Mouse (Mus musculus): ENCODE data around the gene Cavin1. TPM values are rescaled to one million over a fixed set of nuclear protein-coding genes. Genes with fewer than 3 reads are reported as not detected.

The Cavin1 gene
- total RNA-seq (2012; rRNA removed) = 16.4 and 30.7 TPM in 2 replicates

GRCm38 (mm10) chr11:100970557-100970937, at the start of gene Cavin1:
Cavin1 (minus strand) TSS chr11:100970887.
- H3K9me3 ChIP-seq (ENCODE audit: control insufficient read depth, insufficient read depth, low read depth, low read length) = no peaks in the 10 kb centered on the region
- no peak for DNase-seq (ENCODE audit: low read depth, low spot score)
- TF ChIP-seq ZC3H11A (IDR thresholded peaks at IDR 0.05; ENCODE audit: borderline replicate concordance, low read depth, low read length) (no peak), CHD2 (IDR thresholded peaks at IDR 0.05; ENCODE audit: low read depth, low read length) (no peak), ZNF384 (IDR thresholded peaks at IDR 0.05; ENCODE audit: low read depth, low read length) (no peak), MAFK (IDR thresholded peaks at IDR 0.05; ENCODE audit: insufficient read depth, low read depth, low read length) (no peak), HCFC1 (IDR thresholded peaks at IDR 0.05; ENCODE audit: borderline replicate concordance, insufficient read depth, low read length) (no peak)
- H3K9ac ChIP-seq (ENCODE audit: insufficient read depth, low read depth, low read length, poor library complexity, severe bottlenecking) = peak within 1 kb of the TSS; percentile 67
- in situ Hi-C loops (cut with MboI; ENCODE audit: low sequenced_read_pairs in 2 of 2, unreplicated experiment in 2 of 2) = no loop called here
- H3K36me3 ChIP-seq (ENCODE audit: control insufficient read depth, insufficient read depth, low read length, poor library complexity, severe bottlenecking) = no peaks in the 10 kb centered on the region
- peak within 1 kb of the TSS; percentile 63 to 74 for H3K4me3 ChIP-seq (ENCODE audit: insufficient read depth in 1 of 2, low read depth in 1 of 2, low read length in 2 of 2, poor library complexity in 1 of 2, severe bottlenecking in 1 of 2)
- 0 out of 4 replicates have a peak, but pooled peaks cover 0 to 1% of the 10 kb centered on the region in 2 experiments for H3K4me1 ChIP-seq (ENCODE audit: control insufficient read depth in 2 of 2, insufficient read depth in 2 of 2, low read length in 2 of 2, poor library complexity in 1 of 2)
- no peak within 1 kb of the TSS for H3K27ac ChIP-seq (ENCODE audit: insufficient read depth, low read depth, low read length, poor library complexity, severe bottlenecking)

GRCm38 (mm10) chr11:101011641-101012040, 41.0 kb upstream of the Cavin1 start:
- Histone ChIP-seq H3K4me1 (ENCODE audit: control insufficient read depth in 2 of 2, insufficient read depth in 2 of 2, low read length in 2 of 2, poor library complexity in 1 of 2) (no peaks in the 10 kb centered on the region), H3K9ac (ENCODE audit: insufficient read depth, low read depth, low read length, poor library complexity, severe bottlenecking) (no peak overlapping the region), H3K36me3 (ENCODE audit: control insufficient read depth, insufficient read depth, low read length, poor library complexity, severe bottlenecking) (peaks cover 3% of the 10 kb centered on the region; the same call in 1 of the 2 replicates), H3K4me3 (ENCODE audit: insufficient read depth in 1 of 2, low read depth in 1 of 2, low read length in 2 of 2, poor library complexity in 1 of 2, severe bottlenecking in 1 of 2) (no peak overlapping the region), H3K27ac (ENCODE audit: insufficient read depth, low read depth, low read length, poor library complexity, severe bottlenecking) (no peak overlapping the region), H3K9me3 (ENCODE audit: control insufficient read depth, insufficient read depth, low read depth, low read length) (no peaks in the 10 kb centered on the region)
- DNase-seq (ENCODE audit: low read depth, low spot score) = no peak
- TF ChIP-seq ZNF384 (IDR thresholded peaks at IDR 0.05; ENCODE audit: low read depth, low read length) = no peak
- TF ChIP-seq CHD2 (IDR thresholded peaks at IDR 0.05; ENCODE audit: low read depth, low read length) = no peak
- TF ChIP-seq HCFC1 (IDR thresholded peaks at IDR 0.05; ENCODE audit: borderline replicate concordance, insufficient read depth, low read length) = no peak
- no peak for TF ChIP-seq ZC3H11A (IDR thresholded peaks at IDR 0.05; ENCODE audit: borderline replicate concordance, low read depth, low read length)
- TF ChIP-seq MAFK (IDR thresholded peaks at IDR 0.05; ENCODE audit: insufficient read depth, low read depth, low read length) = no peak
- in situ Hi-C loops (cut with MboI; ENCODE audit: low sequenced_read_pairs in 2 of 2, unreplicated experiment in 2 of 2) = no loop called here

- Histone ChIP-seq H3K9ac (ENCODE audit: insufficient read depth, low read depth, low read length, poor library complexity, severe bottlenecking) (peak overlapping the region; percentile 84), H3K9me3 (ENCODE audit: control insufficient read depth, insufficient read depth, low read depth, low read length) (no peaks in the 10 kb centered on the region), H3K4me3 (ENCODE audit: insufficient read depth in 1 of 2, low read depth in 1 of 2, low read length in 2 of 2, poor library complexity in 1 of 2, severe bottlenecking in 1 of 2) (peak overlapping the region; percentile 80 to 82), H3K4me1 (ENCODE audit: control insufficient read depth in 2 of 2, insufficient read depth in 2 of 2, low read length in 2 of 2, poor library complexity in 1 of 2) (no peaks in the 10 kb centered on the region), H3K36me3 (ENCODE audit: control insufficient read depth, insufficient read depth, low read length, poor library complexity, severe bottlenecking) (peaks cover 3% of the 10 kb centered on the region; the same call in 1 of the 2 replicates), H3K27ac (ENCODE audit: insufficient read depth, low read depth, low read length, poor library complexity, severe bottlenecking) (no peak overlapping the region)
- in situ Hi-C loops (cut with MboI; ENCODE audit: low sequenced_read_pairs in 2 of 2, unreplicated experiment in 2 of 2) = no loop called here
- TF ChIP-seq ZNF384 (IDR thresholded peaks at IDR 0.05; ENCODE audit: low read depth, low read length) (no peak), HCFC1 (IDR thresholded peaks at IDR 0.05; ENCODE audit: borderline replicate concordance, insufficient read depth, low read length) (no peak)
- DNase-seq (ENCODE audit: low read depth, low spot score) = no peak
These were observed 39.4 kb upstream of the Cavin1 start for GRCm38 (mm10) chr11:101009888-101010784.

- peak; percentile 95 for DNase-seq (ENCODE audit: low read depth, low spot score)
- H3K9ac ChIP-seq (ENCODE audit: insufficient read depth, low read depth, low read length, poor library complexity, severe bottlenecking) = peak within 1 kb of the TSS; percentile 84
- in situ Hi-C loops (cut with MboI; ENCODE audit: low sequenced_read_pairs in 2 of 2, unreplicated experiment in 2 of 2) = no loop called here
- peak within 1 kb of the TSS; percentile 80 to 82 for H3K4me3 ChIP-seq (ENCODE audit: insufficient read depth in 1 of 2, low read depth in 1 of 2, low read length in 2 of 2, poor library complexity in 1 of 2, severe bottlenecking in 1 of 2)
- no peak within 1 kb of the TSS for H3K27ac ChIP-seq (ENCODE audit: insufficient read depth, low read depth, low read length, poor library complexity, severe bottlenecking)
- no peak for TF ChIP-seq MAFK (IDR thresholded peaks at IDR 0.05; ENCODE audit: insufficient read depth, low read depth, low read length)
- no peak for TF ChIP-seq ZC3H11A (IDR thresholded peaks at IDR 0.05; ENCODE audit: borderline replicate concordance, low read depth, low read length)
- peak; percentile 79 for TF ChIP-seq HCFC1 (IDR thresholded peaks at IDR 0.05; ENCODE audit: borderline replicate concordance, insufficient read depth, low read length)
- TF ChIP-seq CHD2 (IDR thresholded peaks at IDR 0.05; ENCODE audit: low read depth, low read length) = no peak
- no peak for TF ChIP-seq ZNF384 (IDR thresholded peaks at IDR 0.05; ENCODE audit: low read depth, low read length)
- no peaks in the 10 kb centered on the region for H3K4me1 ChIP-seq (ENCODE audit: control insufficient read depth in 2 of 2, insufficient read depth in 2 of 2, low read length in 2 of 2, poor library complexity in 1 of 2)
- H3K36me3 ChIP-seq (ENCODE audit: control insufficient read depth, insufficient read depth, low read length, poor library complexity, severe bottlenecking) = peaks cover 3% of the 10 kb centered on the region; the same call in 1 of the 2 replicates
- no peaks in the 10 kb centered on the region for H3K9me3 ChIP-seq (ENCODE audit: control insufficient read depth, insufficient read depth, low read depth, low read length)
These were observed 38.6 kb upstream of the Cavin1 start, which contains the start of gene Atp6v0a1 for GRCm38 (mm10) chr11:101009046-101009887. Atp6v0a1 (plus strand) TSS chr11:101009452.
